Mouse (Mus musculus): ENCODE measurements around the gene Angptl8. TPM values are rescaled to one million over a fixed set of nuclear protein-coding genes. Genes with fewer than 3 reads are reported as not detected.
"Not testable (repeated sequence)": the region's sequence is repeated elsewhere in the genome, so short reads cannot be mapped to it uniquely, and the experiment has no call there.

The Angptl8 gene
- polyA plus RNA-seq, 1 experiment from 2014 or later = 2.1 TPM

DNA sequence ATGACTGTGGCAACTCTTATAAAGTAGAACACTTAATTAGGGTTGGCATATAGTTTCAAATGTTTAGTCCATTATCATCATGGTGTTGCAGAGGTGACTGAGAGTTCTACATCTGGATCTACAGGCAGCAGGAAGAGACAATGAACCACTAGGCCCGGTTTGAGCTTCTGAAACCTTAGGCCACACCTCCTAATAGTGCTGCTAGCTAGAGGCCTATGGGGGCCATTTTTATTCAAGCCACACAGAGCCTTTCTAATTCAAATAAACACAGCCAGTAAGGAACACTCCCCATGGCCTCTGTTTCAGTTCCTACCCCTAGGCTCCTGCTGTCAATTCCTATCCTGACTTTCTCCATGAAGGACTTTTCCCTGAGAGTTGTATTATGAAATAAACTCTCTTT, 26.9 kb downstream of the Angptl8 start:
- DNase-seq (ENCODE audit: low spot score) (no peak), ATAC-seq (ENCODE audit: low FRiP score, low TSS enrichment) (no peak)
- Histone ChIP-seq H3K4me3 (ENCODE audit: low read depth, low read length) (no peak overlapping the region), H3K27me3 (ENCODE audit: control insufficient read depth, insufficient read depth, low read length) (no peaks in the 10 kb centered on the region), H3K36me3 (ENCODE audit: control insufficient read depth, insufficient read depth, low read length) (no peaks in the 10 kb centered on the region), H3K27ac (replicated peaks) (no peak overlapping the region), H3K9me3 (ENCODE audit: control insufficient read depth, low read length) (no peaks in the 10 kb centered on the region), H3K4me1 (replicated peaks; ENCODE audit: control insufficient read depth, insufficient read depth) (no peaks in the 10 kb centered on the region), H3K9ac (ENCODE audit: low read length) (no peak overlapping the region), H3K4me2 (replicated peaks; ENCODE audit: low read depth) (no peak overlapping the region)
- no peak for TF ChIP-seq CTCF (IDR thresholded peaks at IDR 0.05; ENCODE audit: low read depth)
- no peak for TF ChIP-seq EP300 (optimal IDR thresholded peaks at IDR 0.05)
- WGBS = 54% methylated on average over 1 of the region's 1 CpGs

GRCm38 (mm10) chr9:21865673-21866398, 30.5 kb downstream of the Angptl8 start:
- no peaks in the 10 kb centered on the region for H3K36me3 ChIP-seq (ENCODE audit: control insufficient read depth, insufficient read depth, low read length)
- no peak overlapping the region for H3K4me2 ChIP-seq (replicated peaks; ENCODE audit: low read depth)
- TF ChIP-seq EP300 (optimal IDR thresholded peaks at IDR 0.05) (no peak), CTCF (IDR thresholded peaks at IDR 0.05; ENCODE audit: low read depth) (no peak)
- no peak overlapping the region for H3K9ac ChIP-seq (ENCODE audit: low read length)
- H3K4me1 ChIP-seq (replicated peaks; ENCODE audit: control insufficient read depth, insufficient read depth) = no peaks in the 10 kb centered on the region
- no peaks in the 10 kb centered on the region for H3K9me3 ChIP-seq (ENCODE audit: control insufficient read depth, low read length)
- ATAC-seq (ENCODE audit: low FRiP score, low TSS enrichment) = no peak
- no peak for DNase-seq (ENCODE audit: low spot score)
- WGBS = 51% methylated on average over 5 of the region's 5 CpGs
- H3K27ac ChIP-seq (replicated peaks) = no peak overlapping the region
- no peak overlapping the region for H3K4me3 ChIP-seq (ENCODE audit: low read depth, low read length)
- no peaks in the 10 kb centered on the region for H3K27me3 ChIP-seq (ENCODE audit: control insufficient read depth, insufficient read depth, low read length)

- no peak overlapping the region for H3K9ac ChIP-seq (ENCODE audit: low read length)
- H3K36me3 ChIP-seq (ENCODE audit: control insufficient read depth, insufficient read depth, low read length) = no peaks in the 10 kb centered on the region
- no peaks in the 10 kb centered on the region for H3K9me3 ChIP-seq (ENCODE audit: control insufficient read depth, low read length)
- no peak overlapping the region for H3K4me2 ChIP-seq (replicated peaks; ENCODE audit: low read depth)
- no peak for TF ChIP-seq EP300 (optimal IDR thresholded peaks at IDR 0.05)
- TF ChIP-seq CTCF (IDR thresholded peaks at IDR 0.05; ENCODE audit: low read depth) = no peak
- no peak overlapping the region for H3K27ac ChIP-seq (replicated peaks)
- DNase-seq (ENCODE audit: low spot score) (no peak), ATAC-seq (ENCODE audit: low FRiP score, low TSS enrichment) (no peak)
- no peak overlapping the region for H3K4me3 ChIP-seq (ENCODE audit: low read depth, low read length)
- no peaks in the 10 kb centered on the region for H3K4me1 ChIP-seq (replicated peaks; ENCODE audit: control insufficient read depth, insufficient read depth)
- WGBS = 26% methylated on average over 2 of the region's 2 CpGs
- no peaks in the 10 kb centered on the region for H3K27me3 ChIP-seq (ENCODE audit: control insufficient read depth, insufficient read depth, low read length)
These were observed 31.3 kb downstream of the Angptl8 start for GRCm38 (mm10) chr9:21866641-21867040.

- H3K27ac ChIP-seq (replicated peaks) = no peak overlapping the region
- no peaks in the 10 kb centered on the region for H3K27me3 ChIP-seq (ENCODE audit: control insufficient read depth, insufficient read depth, low read length)
- H3K4me2 ChIP-seq (replicated peaks; ENCODE audit: low read depth) = no peak overlapping the region
- H3K4me1 ChIP-seq (replicated peaks; ENCODE audit: control insufficient read depth, insufficient read depth) = no peaks in the 10 kb centered on the region
- DNase-seq (ENCODE audit: low spot score) (no peak), ATAC-seq (ENCODE audit: low FRiP score, low TSS enrichment) (no peak)
- no peaks in the 10 kb centered on the region for H3K36me3 ChIP-seq (ENCODE audit: control insufficient read depth, insufficient read depth, low read length)
- TF ChIP-seq CTCF (IDR thresholded peaks at IDR 0.05; ENCODE audit: low read depth) (no peak), EP300 (optimal IDR thresholded peaks at IDR 0.05) (no peak)
- H3K4me3 ChIP-seq (ENCODE audit: low read depth, low read length) = no peak overlapping the region
- no peak overlapping the region for H3K9ac ChIP-seq (ENCODE audit: low read length)
- 77% methylated on average over 3 of the region's 3 CpGs for WGBS
- H3K9me3 ChIP-seq (ENCODE audit: control insufficient read depth, low read length) = no peaks in the 10 kb centered on the region
These were observed 32.4 kb downstream of the Angptl8 start for GRCm38 (mm10) chr9:21867726-21868125.

- H3K9ac ChIP-seq (ENCODE audit: low read length); H3K36me3 ChIP-seq (ENCODE audit: control insufficient read depth, insufficient read depth, low read length); H3K4me1 ChIP-seq (replicated peaks; ENCODE audit: control insufficient read depth, insufficient read depth); ATAC-seq (ENCODE audit: low FRiP score, low TSS enrichment); H3K4me3 ChIP-seq (ENCODE audit: low read depth, low read length); H3K27me3 ChIP-seq (ENCODE audit: control insufficient read depth, insufficient read depth, low read length); H3K27ac ChIP-seq (replicated peaks); H3K4me2 ChIP-seq (replicated peaks; ENCODE audit: low read depth); DNase-seq (ENCODE audit: low spot score); H3K9me3 ChIP-seq (ENCODE audit: control insufficient read depth, low read length): not testable (repeated sequence)
- WGBS = 56% methylated on average over 7 of the region's 7 CpGs
- TF ChIP-seq CTCF (IDR thresholded peaks at IDR 0.05; ENCODE audit: low read depth) = peak; percentile 66
These were observed 34.0 kb downstream of the Angptl8 start for GRCm38 (mm10) chr9:21869290-21869689.

DNA sequence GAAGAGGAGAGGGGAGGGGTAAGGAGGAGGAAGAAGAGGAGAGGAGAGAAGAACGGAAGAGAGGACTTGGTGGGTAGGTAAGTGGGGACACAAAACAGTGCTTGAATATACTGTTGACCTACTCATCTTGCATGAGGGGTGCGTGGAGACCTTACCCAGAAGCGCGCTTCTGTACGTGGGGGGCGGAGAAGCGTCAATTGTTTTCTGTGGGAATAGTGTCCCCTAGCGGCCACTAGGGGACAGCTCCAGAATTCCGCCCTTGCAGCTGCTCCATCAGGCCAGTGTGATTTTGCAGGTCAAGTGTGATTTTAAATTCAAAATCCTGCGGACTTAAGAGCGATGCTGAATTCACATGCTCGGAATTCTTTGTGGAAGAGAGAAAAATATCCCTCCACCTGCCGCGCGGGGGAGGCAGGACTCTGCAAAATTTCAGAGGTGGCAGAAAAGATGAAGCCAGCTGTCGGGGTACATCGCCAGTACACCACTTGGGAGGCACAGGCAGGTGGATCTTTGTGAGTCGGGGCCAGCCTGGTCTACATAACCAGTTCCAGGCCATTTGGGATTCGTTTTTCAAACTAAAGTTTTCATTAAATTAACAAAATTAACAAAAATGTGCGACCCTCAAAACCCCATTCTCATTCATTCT, 35.7 kb downstream of the Angptl8 start:
- Histone ChIP-seq H3K4me1 (replicated peaks; ENCODE audit: control insufficient read depth, insufficient read depth) (no peaks in the 10 kb centered on the region), H3K9ac (ENCODE audit: low read length) (no peak overlapping the region), H3K36me3 (ENCODE audit: control insufficient read depth, insufficient read depth, low read length) (no peaks in the 10 kb centered on the region), H3K4me3 (ENCODE audit: low read depth, low read length) (no peak overlapping the region), H3K27ac (replicated peaks) (no peak overlapping the region), H3K9me3 (ENCODE audit: control insufficient read depth, low read length) (no peaks in the 10 kb centered on the region), H3K27me3 (ENCODE audit: control insufficient read depth, insufficient read depth, low read length) (no peaks in the 10 kb centered on the region), H3K4me2 (replicated peaks; ENCODE audit: low read depth) (peak overlapping the region; percentile 36)
- ATAC-seq (ENCODE audit: low FRiP score, low TSS enrichment) (peak; percentile 53; the same call in 1 of the 2 replicates), DNase-seq (ENCODE audit: low spot score) (peak; percentile 51)
- TF ChIP-seq EP300 (optimal IDR thresholded peaks at IDR 0.05) (no peak), CTCF (IDR thresholded peaks at IDR 0.05; ENCODE audit: low read depth) (peak; percentile 93)
- 10% methylated on average over 20 of the region's 20 CpGs for WGBS

All from stomach, postnatal 0 days (tissue).